ENCODE assay signal across 9 mouse cellular contexts in the genomic region with DNA sequence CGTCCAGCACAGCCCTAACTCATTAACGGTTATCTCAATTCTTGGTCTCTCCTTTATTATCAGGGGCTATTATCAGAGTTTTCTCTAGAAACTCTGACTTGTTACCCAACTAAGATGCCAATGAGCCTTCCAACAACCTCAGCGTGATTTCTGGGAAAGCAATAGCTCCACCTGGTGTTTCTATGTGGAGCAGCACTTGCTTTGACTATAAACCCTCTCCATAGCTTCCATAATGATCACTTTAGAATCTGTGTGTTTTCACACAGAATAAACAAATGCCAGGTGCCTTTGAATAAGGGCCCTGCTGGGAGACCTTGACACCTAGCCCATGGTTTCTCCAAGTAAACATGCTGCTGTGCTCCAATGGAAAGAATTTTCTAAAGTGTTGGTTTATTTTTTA. TPM values are rescaled to one million over a fixed set of nuclear protein-coding genes. Genes with fewer than 3 reads are reported as not detected.
DNase-seq lines count a peak whose midpoint lies in the region; ATAC-seq and TF ChIP-seq lines count a peak whose summit lies in the region.
"Had no signal": no experiment of that assay in that cellular context is flagged by ENCODE, and none has a peak within 500 bp of the region (broad histone marks: within the 10 kb centered on the region; RNA-seq: fewer than 3 reads in every experiment).

No protein-coding gene starts in this region.

- 53% methylated on average over 3 of the region's 3 CpGs for WGBS in liver, adult 2 months
- WGBS in liver, embryonic 11.5 days = 43% methylated on average over 3 of the region's 3 CpGs
- 61% methylated on average over 3 of the region's 3 CpGs for WGBS in hindbrain, embryonic 14.5 days

- no peak for TF ChIP-seq POLR2A in liver, adult 2 months (IDR thresholded peaks at IDR 0.05; ENCODE audit: extremely low read depth, insufficient read depth, low read length)

- intact Hi-C loops in left cerebral cortex, postnatal 14 days (cut with DNase I) = loop anchor here (5.0 kb wide), 3 partner anchors 156 to 1271 kb away; no protein-coding TSS in a partner anchor

- H3K27me3 ChIP-seq in liver, adult 2 months (ENCODE audit: control insufficient read depth, insufficient read depth, low read length) = no peaks in the 10 kb centered on the region
- no peaks in the 10 kb centered on the region for H3K27me3 ChIP-seq in liver, embryonic 11.5 days (replicated peaks; ENCODE audit: control insufficient read depth, insufficient read depth, low read length)
- no peaks in the 10 kb centered on the region for H3K27me3 ChIP-seq in hindbrain, embryonic 14.5 days (ENCODE audit: control insufficient read depth, insufficient read depth, low read length)
- H3K27me3 ChIP-seq: lung, embryonic 15.5 days had no signal

- H3K9ac ChIP-seq in liver, adult 2 months (ENCODE audit: low read depth, low read length) = no peak overlapping the region
- H3K9ac ChIP-seq in liver, embryonic 11.5 days (ENCODE audit: low read depth, low read length) = no peak overlapping the region
- H3K9ac ChIP-seq in hindbrain, embryonic 14.5 days = no peak overlapping the region
- H3K9ac ChIP-seq: lung, embryonic 15.5 days had no signal

- no peaks in the 10 kb centered on the region for H3K79me2 ChIP-seq in liver, adult 2 months (ENCODE audit: control insufficient read depth, insufficient read depth, low read length)

- H3K4me1 ChIP-seq in liver, adult 2 months (ENCODE audit: control insufficient read depth, insufficient read depth, low read length) = no peaks in the 10 kb centered on the region
- H3K4me1 ChIP-seq in liver, embryonic 11.5 days (replicated peaks; ENCODE audit: control insufficient read depth, insufficient read depth, low read length) = no peaks in the 10 kb centered on the region
- H3K4me1 ChIP-seq in hindbrain, embryonic 14.5 days (replicated peaks; ENCODE audit: control insufficient read depth, insufficient read depth, low read length) = no peaks in the 10 kb centered on the region
- H3K4me1 ChIP-seq: lung, embryonic 15.5 days had no signal

- DNase-seq in liver, adult 2 months (ENCODE audit: extremely low read depth, low read depth, low spot score) = peak; percentile 54
- no peak for DNase-seq in liver, embryonic 11.5 days (ENCODE audit: low spot score)
- DNase-seq in MN1 (ENCODE audit: low spot score) = peak; percentile 8
- DNase-seq in hindbrain, embryonic 14.5 days (ENCODE audit: low spot score) = peak; percentile 63
- peak; percentile 45 to 53 for DNase-seq in left cerebral cortex, postnatal 14 days (ENCODE audit: low spot score in 2 of 2)
- DNase-seq in spleen, adult 12 weeks (ENCODE audit: low spot score) = no peak
- no peak for DNase-seq in thymus, postnatal 4 days

- H3K27ac ChIP-seq in liver, adult 2 months (replicated peaks; ENCODE audit: insufficient read depth, low read depth, low read length) = no peak overlapping the region
- no peak overlapping the region for H3K27ac ChIP-seq in liver, embryonic 11.5 days (ENCODE audit: low read depth, low read length)
- no peak overlapping the region for H3K27ac ChIP-seq in hindbrain, embryonic 14.5 days
- H3K27ac ChIP-seq: lung, embryonic 15.5 days had no signal

- H3K4me2 ChIP-seq in liver, embryonic 11.5 days = no peak overlapping the region
- no peak overlapping the region for H3K4me2 ChIP-seq in hindbrain, embryonic 14.5 days (replicated peaks)
- H3K4me2 ChIP-seq: lung, embryonic 15.5 days had no signal

- no peak for ATAC-seq in liver, embryonic 11.5 days (replicated peaks; ENCODE audit: low FRiP score)
- peak; percentile 66 for ATAC-seq in cerebellum, adult (ENCODE audit: insufficient number of reproducible peaks, low FRiP score, low TSS enrichment)
- no peak for ATAC-seq in hindbrain, embryonic 14.5 days (ENCODE audit: low FRiP score)

- H3K4me3 ChIP-seq in liver, adult 2 months (ENCODE audit: insufficient read depth, low read depth, low read length) = no peak overlapping the region
- no peak overlapping the region for H3K4me3 ChIP-seq in liver, embryonic 11.5 days (ENCODE audit: low read depth, low read length)
- H3K4me3 ChIP-seq in hindbrain, embryonic 14.5 days (replicated peaks; ENCODE audit: low read length) = no peak overlapping the region
- H3K4me3 ChIP-seq: lung, embryonic 15.5 days had no signal

- TF ChIP-seq CTCF in liver, adult 2 months (IDR thresholded peaks at IDR 0.05; ENCODE audit: low read depth, low read length) = no peak

- peaks cover 6% of the 10 kb centered on the region; the same call in 1 of the 2 replicates for H3K36me3 ChIP-seq in liver, adult 2 months (ENCODE audit: control insufficient read depth, insufficient read depth, low read length)
- H3K36me3 ChIP-seq in liver, embryonic 11.5 days (ENCODE audit: control insufficient read depth, insufficient read depth, low read length) = no peaks in the 10 kb centered on the region
- no peaks in the 10 kb centered on the region for H3K36me3 ChIP-seq in hindbrain, embryonic 14.5 days (replicated peaks; ENCODE audit: control insufficient read depth, insufficient read depth)
- H3K36me3 ChIP-seq: lung, embryonic 15.5 days had no signal

- peaks cover 4% of the 10 kb centered on the region for H3K9me3 ChIP-seq in liver, embryonic 11.5 days (ENCODE audit: control insufficient read depth, low read length)
- H3K9me3 ChIP-seq in hindbrain, embryonic 14.5 days (ENCODE audit: control insufficient read depth, low read length) = no peaks in the 10 kb centered on the region

RNA-seq across cellular contexts. Expression of a gene that starts 12.8 kb away (rescaled TPM):
- 14.5 and 14.6 TPM in 2 replicates for total RNA-seq in liver, adult 2 months (2014; rRNA removed)
- polyA plus RNA-seq in liver, adult 2 months (2012; rRNA removed) = 2.1 and 3.1 TPM in 2 replicates
- not detected in 2 replicates for polyA plus RNA-seq in liver, embryonic 11.5 days (2014; fragmentation: Nextera tagmentation; extraction: Ambion mirVana)
- not detected in 2 replicates for polyA plus RNA-seq in hindbrain, embryonic 14.5 days (2014; fragmentation: Nextera tagmentation; extraction: Ambion mirVana)
- total RNA-seq in left cerebral cortex, postnatal 14 days (2021) = not detected
- polyA plus RNA-seq: lung, embryonic 15.5 days had no signal

Comparison
In these comparisons a context has a peak if more than half of its experiments do, and no peak if none do; other contexts are left out.
1. DNase-seq: peak in liver, adult 2 months (single experiment), MN1 (single experiment), hindbrain, embryonic 14.5 days (single experiment) and left cerebral cortex, postnatal 14 days (2 of 2); none in liver, embryonic 11.5 days (single experiment), spleen, adult 12 weeks (single experiment) and thymus, postnatal 4 days (single experiment).